Mouse (Mus musculus) liver, embryonic 12.5 days (tissue): ENCODE measurements around the gene Ski. TPM values are rescaled to one million over a fixed set of nuclear protein-coding genes. Genes with fewer than 3 reads are reported as not detected.

Source experiments
- ATAC-seq: fragments of 200-750 bp; cut with Nextera tagmentation; 2 replicates; pipeline ENCODE4 v1.8.0; 2017; ENCODE audit warnings: moderate number of reproducible peaks, mild to moderate bottlenecking, moderate library complexity
- H3K27ac ChIP-seq: fragments of 300-500 bp; sonication (generic); 2 replicates; pipeline ENCODE4 v1.5.1; 2016; ENCODE audit warnings: mild to moderate bottlenecking
- H3K27me3 ChIP-seq: fragments of 300-500 bp; sonication (generic); replicated peaks from 2 replicates; pipeline ENCODE4 v1.6.1; 2016; ENCODE audit warnings: mild to moderate bottlenecking, moderate library complexity
- H3K36me3 ChIP-seq: fragments of 300-500 bp; sonication (generic); 2 replicates; pipeline ENCODE4 v1.6.1; 2016; ENCODE audit warnings: mild to moderate bottlenecking, moderate library complexity
- H3K4me1 ChIP-seq: fragments of 300-500 bp; sonication (generic); 2 replicates; pipeline ENCODE4 v1.6.1; 2016
- H3K4me2 ChIP-seq: fragments of 300-500 bp; sonication (generic); 2 replicates; pipeline ENCODE4 v1.6.1; 2016; ENCODE audit warnings: mild to moderate bottlenecking, moderate library complexity
- H3K4me3 ChIP-seq: fragments of 300-500 bp; sonication (generic); 2 replicates; pipeline ENCODE4 v1.5.1; 2016; ENCODE audit warnings: mild to moderate bottlenecking, moderate library complexity
- H3K9ac ChIP-seq: fragments of 300-500 bp; sonication (generic); 2 replicates; pipeline ENCODE4 v1.6.1; 2016; ENCODE audit warnings: mild to moderate bottlenecking, moderate library complexity
- H3K9me3 ChIP-seq: fragments of 300-500 bp; sonication (generic); replicated peaks from 2 replicates; pipeline ENCODE4 v1.6.1; 2016; ENCODE audit warnings: mild to moderate bottlenecking, moderate library complexity
- WGBS: fragments of 180-500 bp; shearing (Covaris S2); methylation state at CpG from one replicate; pipeline ENCODE4 v1.1.7; 2016; ENCODE audit not compliant: insufficient replicate concordance; 5-methylcytosine and 5-hydroxymethylcytosine counted together
- polyA plus RNA-seq: library from polyadenylated mRNA; unstranded; fragments of >200 nt; fragmentation: Nextera tagmentation; extraction: Ambion mirVana; gene quantifications from 2 replicates; pipeline ENCODE4 v1.2.1, GENCODE M21; 2016

Ski gene
- polyA plus RNA-seq, 1 experiment from 2014 or later = 3.5 TPM

- no peak for ATAC-seq
- WGBS = 28% methylated on average over 12 of the region's 12 CpGs
- peaks cover 15% of the 10 kb centered on the region for H3K36me3 ChIP-seq
- peak overlapping the region; percentile 60 for H3K9ac ChIP-seq
- H3K9me3 ChIP-seq = no peaks in the 10 kb centered on the region
- H3K4me3 ChIP-seq = peak overlapping the region; percentile 50
- H3K4me2 ChIP-seq = peak overlapping the region; percentile 79
- H3K27ac ChIP-seq = peak overlapping the region; percentile 66
- peaks cover 35% of the 10 kb centered on the region for H3K4me1 ChIP-seq
- peaks cover 56% of the 10 kb centered on the region for H3K27me3 ChIP-seq
These were observed 71.1 kb downstream of the Ski start for GRCm38 (mm10) chr4:155151221-155151788.

DNA sequence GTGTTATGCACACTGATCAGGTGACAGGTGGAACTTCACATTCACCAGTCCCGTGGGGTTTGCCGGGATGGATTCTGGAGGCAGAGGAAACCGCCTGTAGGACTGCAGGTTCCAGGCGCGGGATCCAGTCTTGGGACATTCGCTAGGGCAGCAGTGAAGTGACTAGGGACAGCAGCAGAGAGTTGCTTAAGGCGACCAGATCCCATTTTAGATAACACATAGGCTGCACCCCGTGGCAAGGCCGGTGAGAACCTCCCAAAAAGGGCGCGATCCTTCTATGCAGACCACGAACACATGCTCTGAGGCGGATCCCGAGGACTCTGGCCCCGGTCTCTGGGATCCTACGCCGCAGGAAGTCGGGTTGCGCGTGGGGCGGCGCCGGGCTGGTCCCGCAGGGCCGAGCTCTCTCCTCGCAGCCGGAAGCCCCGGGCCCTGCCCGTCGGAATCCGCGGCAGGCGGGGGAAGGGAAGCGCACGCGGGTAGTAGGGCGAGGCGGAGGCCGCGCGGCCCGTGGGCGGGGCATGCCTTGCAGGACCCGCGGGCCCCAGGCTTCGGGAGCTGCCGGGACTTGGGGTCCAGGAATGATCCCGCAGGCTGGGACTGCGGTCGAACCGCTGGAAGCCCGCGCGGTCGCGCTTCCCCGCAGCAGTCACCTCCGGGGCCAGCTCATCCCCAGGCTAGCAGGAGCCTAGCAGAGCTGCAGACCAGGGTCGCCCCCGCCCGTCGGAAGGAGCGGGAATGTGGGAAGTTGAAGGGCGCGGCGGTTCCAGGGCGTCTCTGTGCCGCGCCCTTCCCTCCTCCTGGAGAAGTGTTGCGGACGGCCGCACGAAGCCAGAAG lies 71.9 kb downstream of the Ski start:
- Histone ChIP-seq H3K4me1 (peaks cover 38% of the 10 kb centered on the region), H3K4me2 (peak overlapping the region; percentile 79), H3K4me3 (peak overlapping the region; percentile 50), H3K9me3 (no peaks in the 10 kb centered on the region), H3K36me3 (peaks cover 6% of the 10 kb centered on the region; the same call in 1 of the 2 replicates), H3K27ac (peak overlapping the region; percentile 66), H3K9ac (peak overlapping the region; percentile 60), H3K27me3 (peaks cover 59% of the 10 kb centered on the region)
- peak; percentile 70 for ATAC-seq
- 4% methylated on average over 66 of the region's 73 CpGs for WGBS

GRCm38 (mm10) chr4:155149941-155150275 lies 72.5 kb downstream of the Ski start:
- Histone ChIP-seq H3K4me1 (peaks cover 38% of the 10 kb centered on the region), H3K4me3 (peak overlapping the region; percentile 50; the same call in 1 of the 2 replicates), H3K36me3 (0 out of 2 replicates have a peak, but pooled peaks cover 2% of the 10 kb centered on the region), H3K4me2 (peak overlapping the region; percentile 79), H3K27me3 (peaks cover 59% of the 10 kb centered on the region), H3K9me3 (no peaks in the 10 kb centered on the region), H3K27ac (no peak overlapping the region), H3K9ac (no peak overlapping the region)
- ATAC-seq = no peak
- 65% methylated on average over 6 of the region's 6 CpGs for WGBS

- Histone ChIP-seq H3K27ac (no peak overlapping the region), H3K36me3 (no peaks in the 10 kb centered on the region), H3K4me1 (peaks cover 38% of the 10 kb centered on the region), H3K4me2 (no peak overlapping the region), H3K4me3 (no peak overlapping the region), H3K27me3 (peaks cover 59% of the 10 kb centered on the region), H3K9me3 (no peaks in the 10 kb centered on the region), H3K9ac (no peak overlapping the region)
- WGBS = 66% methylated on average over 8 of the region's 8 CpGs
- no peak for ATAC-seq
These were observed 73.3 kb downstream of the Ski start for GRCm38 (mm10) chr4:155148910-155149698.

GRCm38 (mm10) chr4:155148453-155148852 lies 73.9 kb downstream of the Ski start:
- 45% methylated on average over 4 of the region's 4 CpGs for WGBS
- peaks cover 59% of the 10 kb centered on the region for H3K27me3 ChIP-seq
- no peaks in the 10 kb centered on the region for H3K36me3 ChIP-seq
- ATAC-seq = no peak
- peaks cover 38% of the 10 kb centered on the region for H3K4me1 ChIP-seq
- no peaks in the 10 kb centered on the region for H3K9me3 ChIP-seq
- no peak overlapping the region for H3K4me2 ChIP-seq
- no peak overlapping the region for H3K4me3 ChIP-seq
- no peak overlapping the region for H3K27ac ChIP-seq
- no peak overlapping the region for H3K9ac ChIP-seq

DNA sequence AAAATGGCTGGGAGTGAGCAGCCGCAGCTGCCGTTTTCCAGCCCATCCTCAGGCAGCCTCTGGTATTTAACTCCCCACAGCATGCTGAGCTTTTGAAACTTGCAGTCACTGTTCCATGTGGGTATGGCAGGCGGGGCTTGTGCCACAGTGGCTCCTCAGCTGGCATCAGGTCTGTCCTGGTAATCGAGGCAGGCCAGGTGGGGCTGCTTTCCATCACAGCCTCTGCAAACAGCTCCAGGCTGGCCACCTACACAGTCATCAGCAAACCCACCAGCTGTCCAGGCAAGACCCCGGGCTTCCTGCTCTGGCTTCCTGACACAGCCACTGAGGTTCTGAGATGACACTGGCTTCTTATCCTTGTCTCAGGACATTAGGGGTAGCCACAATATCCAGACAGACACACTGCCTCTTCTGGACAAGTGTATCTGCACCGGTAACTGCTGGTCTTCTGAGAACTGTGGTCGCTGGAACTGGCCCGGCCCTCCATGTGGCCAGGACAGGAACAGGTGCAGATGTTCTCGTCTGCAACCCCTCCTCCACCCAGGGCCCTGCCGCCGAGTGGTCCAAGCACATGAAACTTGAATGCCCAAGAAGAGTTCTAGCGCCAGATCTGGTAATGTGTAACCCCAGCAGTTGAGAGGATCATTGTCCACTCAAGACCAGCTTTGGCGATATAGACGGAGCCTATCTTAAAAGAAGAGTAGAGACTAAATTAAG lies 76.1 kb downstream of the Ski start:
- Histone ChIP-seq H3K9me3 (no peaks in the 10 kb centered on the region), H3K9ac (no peak overlapping the region), H3K4me3 (no peak overlapping the region), H3K4me2 (no peak overlapping the region), H3K27ac (no peak overlapping the region), H3K27me3 (peaks cover 44% of the 10 kb centered on the region), H3K4me1 (peaks cover 30% of the 10 kb centered on the region), H3K36me3 (no peaks in the 10 kb centered on the region)
- ATAC-seq = no peak
- WGBS = 50% methylated on average over 14 of the region's 14 CpGs

GRCm38 (mm10) chr4:155144548-155145180 lies 77.7 kb downstream of the Ski start:
- Histone ChIP-seq H3K4me2 (no peak overlapping the region), H3K4me3 (no peak overlapping the region), H3K4me1 (peaks cover 24% of the 10 kb centered on the region), H3K9me3 (no peaks in the 10 kb centered on the region), H3K36me3 (no peaks in the 10 kb centered on the region), H3K27me3 (peaks cover 28% of the 10 kb centered on the region), H3K9ac (no peak overlapping the region), H3K27ac (0 out of 2 replicates have a peak overlapping the region, but pooled peaks have one; percentile 36)
- no peak for ATAC-seq
- WGBS = 49% methylated on average over 4 of the region's 4 CpGs

- H3K4me3 ChIP-seq = no peak overlapping the region
- ATAC-seq = no peak
- no peak overlapping the region for H3K4me2 ChIP-seq
- H3K9ac ChIP-seq = no peak overlapping the region
- H3K36me3 ChIP-seq = no peaks in the 10 kb centered on the region
- peaks cover 21% of the 10 kb centered on the region for H3K27me3 ChIP-seq
- WGBS = 69% methylated on average over 12 of the region's 12 CpGs
- H3K4me1 ChIP-seq = peaks cover 27% of the 10 kb centered on the region
- H3K9me3 ChIP-seq = no peaks in the 10 kb centered on the region
- H3K27ac ChIP-seq = peak overlapping the region; percentile 36; the same call in 1 of the 2 replicates
These were observed 78.4 kb downstream of the Ski start for GRCm38 (mm10) chr4:155143871-155144502.

- no peaks in the 10 kb centered on the region for H3K9me3 ChIP-seq
- no peak overlapping the region for H3K4me3 ChIP-seq
- H3K27ac ChIP-seq = 0 out of 2 replicates have a peak overlapping the region, but pooled peaks have one; percentile 3
- 0 out of 2 replicates have a peak, but pooled peaks cover 15% of the 10 kb centered on the region for H3K27me3 ChIP-seq
- no peak for ATAC-seq
- H3K9ac ChIP-seq = no peak overlapping the region
- WGBS = 44% methylated on average over 2 of the region's 2 CpGs
- H3K36me3 ChIP-seq = no peaks in the 10 kb centered on the region
- H3K4me1 ChIP-seq = peaks cover 24% of the 10 kb centered on the region
- H3K4me2 ChIP-seq = no peak overlapping the region
These were observed 79.0 kb downstream of the Ski start for GRCm38 (mm10) chr4:155143411-155143810.

DNA sequence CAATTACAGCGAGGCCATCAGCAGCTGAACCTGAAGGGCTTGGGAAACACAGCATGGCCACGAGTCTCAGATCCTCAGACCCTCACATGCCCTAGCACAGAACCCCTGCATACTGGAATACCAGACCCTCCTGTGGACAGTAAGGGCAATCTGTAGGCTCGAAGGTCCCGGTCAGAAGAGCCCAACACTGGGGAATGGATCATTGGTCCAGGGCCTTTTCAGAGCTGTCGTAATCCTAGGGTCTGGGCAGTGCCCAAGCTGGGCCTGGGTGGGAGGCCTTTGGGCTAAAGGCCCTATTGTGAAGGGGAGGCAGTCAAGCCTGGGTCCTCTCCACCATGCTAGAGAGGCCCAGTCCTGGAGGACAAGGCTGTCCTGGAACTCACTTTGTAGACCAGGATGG lies 79.6 kb downstream of the Ski start:
- 68% methylated on average over 5 of the region's 5 CpGs for WGBS
- Histone ChIP-seq H3K4me2 (no peak overlapping the region), H3K4me1 (peaks cover 21% of the 10 kb centered on the region), H3K4me3 (no peak overlapping the region), H3K36me3 (no peaks in the 10 kb centered on the region), H3K9ac (no peak overlapping the region), H3K27me3 (0 out of 2 replicates have a peak, but pooled peaks cover 12% of the 10 kb centered on the region), H3K27ac (no peak overlapping the region), H3K9me3 (no peaks in the 10 kb centered on the region)
- ATAC-seq = no peak
